Mouse (Mus musculus) megakaryocyte, embryonic 14.5 days (primary cell): ENCODE results near the gene Gm9117.
"Not testable (repeated sequence)": the region's sequence is repeated elsewhere in the genome, so short reads cannot be mapped to it uniquely, and the experiment has no call there.

Source experiments
- FLI1 ChIP-seq: IDR thresholded peaks from 2 replicates; pipeline ENCODE4 v1.6.1; 2012; ENCODE audit warnings: low read length, inconsistent platforms, mixed read lengths
- GATA1 ChIP-seq: IDR thresholded peaks from 3 replicates; pipeline ENCODE4 v1.6.1; 2012; ENCODE audit warnings: mixed read lengths, low read length, inconsistent platforms, borderline replicate concordance

GRCm38 (mm10) chr3:93943443-93943842 lies at the start of gene Gm9117:
- TF ChIP-seq GATA1, FLI1: not testable (repeated sequence)
